Mouse (Mus musculus): ENCODE results near the gene Uggt2. TPM values are rescaled to one million over a fixed set of nuclear protein-coding genes. Genes with fewer than 3 reads are reported as not detected.

Gene Uggt2
- total RNA-seq, 2 experiments from 2014 or later, result 42.1 to 42.5 TPM

DNA sequence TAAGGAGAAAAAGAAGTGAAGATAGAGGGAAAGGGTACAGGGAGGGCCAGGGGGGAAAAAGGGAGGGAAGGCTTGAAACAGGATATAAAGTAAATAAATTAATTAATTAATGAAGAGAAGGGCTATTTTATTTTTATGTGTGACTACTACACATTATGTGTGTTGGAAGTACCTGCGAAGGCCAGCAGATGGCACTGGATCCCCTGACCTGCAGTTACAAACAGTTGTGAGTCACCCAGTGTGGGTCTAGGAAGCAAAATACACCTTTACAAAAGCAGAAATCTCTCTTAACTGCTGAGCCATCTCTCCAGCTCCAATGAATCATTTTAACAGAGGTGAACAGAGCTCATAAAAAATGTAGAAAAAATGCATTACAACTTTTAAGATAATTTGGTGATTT, 59.0 kb downstream of the Uggt2 start:
- peak; percentile 57 for DNase-seq
- intact Hi-C loops (cut with DNase I), result loop anchor here (10.0 kb wide), 1 partner anchor 1025 kb away; no protein-coding TSS in a partner anchor

DNA sequence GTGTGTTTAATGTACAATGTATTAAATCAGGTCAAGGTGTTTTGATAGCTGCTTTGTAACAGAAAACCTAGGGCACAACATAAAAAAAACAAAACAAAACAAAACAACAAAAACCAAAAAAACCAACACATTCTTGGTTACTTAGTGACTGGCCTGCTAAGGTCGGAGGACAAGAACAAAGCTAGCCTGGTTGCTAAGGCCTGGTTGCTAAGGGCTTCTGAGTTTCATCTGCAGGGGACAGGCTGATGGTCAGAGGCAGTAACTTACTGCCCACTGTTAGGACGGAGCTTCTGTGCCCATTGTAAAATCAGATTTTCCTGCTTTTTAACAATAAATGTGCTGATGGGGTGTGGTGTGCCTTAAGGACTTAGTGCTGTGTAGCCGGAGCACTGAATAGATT, 61.5 kb downstream of the Uggt2 start:
- intact Hi-C loops (cut with DNase I), result no loop called here
- DNase-seq, result no peak

DNA sequence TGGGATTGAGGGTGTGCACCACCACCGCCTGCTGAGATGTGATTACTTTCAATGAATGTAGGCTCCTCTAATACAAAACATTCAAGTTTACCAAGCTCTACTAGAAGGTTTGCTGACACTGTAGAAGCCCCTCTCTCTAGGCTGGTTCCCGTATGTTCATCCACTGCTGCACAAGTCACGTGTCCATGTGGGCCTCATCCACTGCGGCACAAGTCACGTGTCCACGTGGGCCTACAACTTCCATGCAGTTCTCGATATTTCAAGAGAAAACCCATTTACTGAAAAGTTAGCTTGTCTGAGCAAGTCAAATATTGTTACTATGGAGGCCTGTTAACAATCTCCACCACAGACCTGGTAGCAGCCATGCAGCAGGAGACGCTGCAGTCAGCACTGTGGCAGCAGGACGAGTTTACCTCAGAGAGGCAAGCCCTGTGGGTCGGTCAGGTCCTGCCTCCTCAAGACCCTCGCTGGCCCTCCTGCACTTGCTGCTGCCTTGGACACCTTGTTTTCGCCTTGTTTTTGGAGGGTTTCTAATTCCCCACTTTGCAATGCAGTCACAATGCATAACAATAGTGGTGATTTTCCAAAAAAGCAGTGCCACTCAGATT, 62.0 kb downstream of the Uggt2 start:
- intact Hi-C loops (cut with DNase I), result no loop called here
- DNase-seq, result no peak

DNA sequence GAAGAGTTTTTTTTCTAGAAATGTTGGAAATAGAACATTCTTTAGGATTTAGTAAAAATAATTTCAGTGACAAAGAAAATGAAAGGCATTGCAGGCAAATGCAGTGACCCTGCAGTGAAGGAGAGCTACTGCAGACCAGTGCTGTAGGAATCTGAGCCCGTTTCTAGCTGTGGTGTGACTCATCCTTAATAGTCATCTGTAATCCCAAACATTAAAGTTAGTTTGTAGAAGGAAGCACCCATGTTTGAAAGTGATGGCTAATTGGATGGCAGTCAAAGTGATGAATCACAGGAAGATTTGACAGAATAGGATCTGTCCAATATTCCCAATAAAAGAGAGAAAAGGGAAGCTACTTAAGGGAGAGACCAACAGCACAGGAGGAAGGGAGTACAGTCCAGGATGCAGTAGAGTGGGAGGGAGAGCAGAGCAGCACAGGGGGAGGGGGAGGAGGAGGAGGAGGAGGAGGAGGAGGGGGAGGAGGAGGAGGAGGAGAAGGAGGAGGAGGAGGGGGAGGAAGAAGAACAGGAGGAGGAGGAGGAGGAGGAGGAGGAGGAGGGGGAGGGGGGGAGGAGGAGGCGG, 71.5 kb downstream of the Uggt2 start:
- no peak for DNase-seq
- intact Hi-C loops (cut with DNase I), result no loop called here

DNA sequence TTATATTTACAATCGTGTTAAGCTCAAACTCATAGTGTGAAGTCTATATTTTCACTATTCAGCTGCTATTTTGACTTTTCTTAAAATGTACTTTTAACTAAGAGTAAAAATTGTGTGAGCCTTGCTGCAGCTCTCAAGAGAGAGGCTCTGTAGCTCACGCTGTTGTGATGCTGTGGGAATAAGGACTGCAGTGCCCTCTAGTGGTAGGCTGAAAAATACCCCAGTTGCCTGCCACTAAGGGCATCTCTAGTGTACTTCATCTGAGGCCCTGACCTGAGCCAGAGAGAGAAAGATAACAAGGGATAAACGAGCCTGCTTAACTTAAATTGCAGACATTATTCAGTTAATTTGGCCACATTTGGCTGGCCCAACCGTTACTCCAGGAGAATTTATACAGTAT, 72.1 kb downstream of the Uggt2 start:
- DNase-seq, result peak; percentile 38
- intact Hi-C loops (cut with DNase I), result no loop called here

DNA sequence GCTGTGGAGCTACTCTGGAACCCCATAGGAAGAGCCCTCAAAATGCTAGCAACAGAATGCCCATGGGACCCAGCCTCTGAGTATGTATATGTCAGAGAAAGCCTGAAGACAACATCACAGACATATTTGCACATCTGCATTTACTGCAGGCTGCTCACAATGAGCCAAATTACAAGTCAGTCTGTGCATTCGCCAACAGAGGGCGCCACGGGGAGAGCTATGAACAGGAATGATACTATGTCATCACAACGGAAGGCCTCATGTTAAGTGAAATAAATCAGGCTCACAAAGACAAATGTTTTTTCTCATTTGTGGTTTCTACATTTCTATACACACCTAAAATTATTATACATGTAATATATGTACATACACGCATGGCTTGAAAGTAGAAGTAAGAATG, 73.3 kb downstream of the Uggt2 start:
- intact Hi-C loops (cut with DNase I), result no loop called here
- DNase-seq, result peak; percentile 21

DNA sequence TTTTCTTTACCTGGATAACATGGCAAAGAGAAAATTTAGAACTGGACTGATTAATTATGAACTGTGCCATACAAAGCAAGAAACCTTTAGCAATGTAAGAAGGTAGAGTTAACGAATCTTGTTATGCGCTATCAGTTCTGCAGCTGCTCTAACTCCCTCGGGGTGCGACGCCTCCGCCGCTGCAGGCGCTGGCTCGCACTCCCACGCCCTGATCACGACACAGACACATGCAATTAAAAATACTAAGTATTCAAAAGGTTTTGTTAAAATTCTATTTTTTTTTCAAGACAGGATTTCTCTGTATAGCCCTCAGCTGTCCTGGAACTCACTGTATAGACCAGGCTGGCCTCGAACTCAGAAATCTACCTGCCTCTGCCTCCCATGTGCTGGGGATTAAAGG, 85.7 kb downstream of the Uggt2 start:
- intact Hi-C loops (cut with DNase I), result no loop called here

DNA sequence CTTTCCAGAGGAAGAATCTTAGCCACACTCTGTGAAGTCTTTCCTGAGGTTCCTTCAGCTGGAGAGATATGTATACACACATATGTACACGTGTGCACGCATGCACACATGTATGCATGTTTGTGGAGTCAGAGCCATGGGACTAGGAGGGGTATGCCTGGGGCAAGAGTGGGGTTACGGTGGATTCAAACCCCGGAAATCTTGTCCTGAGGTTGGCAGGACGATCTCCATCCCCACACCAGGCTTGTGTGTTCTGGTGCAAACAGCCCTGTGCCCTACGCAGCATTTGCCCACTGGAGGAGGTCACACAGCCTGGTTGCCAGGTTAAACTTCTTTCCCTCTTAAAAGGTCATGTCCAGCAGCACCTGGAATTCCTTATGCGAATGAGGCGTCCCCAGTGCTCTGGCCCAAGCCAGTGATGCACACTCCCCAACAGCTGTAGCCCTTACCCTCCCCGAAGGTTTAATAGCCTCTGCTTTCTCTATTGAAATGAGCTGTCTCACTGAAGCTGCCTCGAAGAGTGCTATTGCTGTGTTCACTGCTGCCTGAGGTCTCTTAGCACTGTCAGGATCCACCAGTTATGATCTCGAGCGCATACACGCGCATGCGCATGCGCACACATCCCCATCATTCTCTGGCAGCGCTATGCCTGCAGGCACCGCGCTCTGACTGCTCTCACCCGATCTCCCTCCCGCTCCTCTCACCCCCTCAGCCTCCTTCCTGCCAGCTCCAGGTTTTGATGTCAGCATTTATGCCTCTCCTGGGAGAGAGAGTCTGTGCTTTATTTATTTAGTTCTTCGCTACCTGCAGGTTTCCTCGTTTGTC, 86.4 kb downstream of the Uggt2 start:
- intact Hi-C loops (cut with DNase I), result no loop called here
- DNase-seq, result peak; percentile 78

More for the DNA sequence above, 85.7 kb downstream of the Uggt2 start:
- no peak for DNase-seq

DNA sequence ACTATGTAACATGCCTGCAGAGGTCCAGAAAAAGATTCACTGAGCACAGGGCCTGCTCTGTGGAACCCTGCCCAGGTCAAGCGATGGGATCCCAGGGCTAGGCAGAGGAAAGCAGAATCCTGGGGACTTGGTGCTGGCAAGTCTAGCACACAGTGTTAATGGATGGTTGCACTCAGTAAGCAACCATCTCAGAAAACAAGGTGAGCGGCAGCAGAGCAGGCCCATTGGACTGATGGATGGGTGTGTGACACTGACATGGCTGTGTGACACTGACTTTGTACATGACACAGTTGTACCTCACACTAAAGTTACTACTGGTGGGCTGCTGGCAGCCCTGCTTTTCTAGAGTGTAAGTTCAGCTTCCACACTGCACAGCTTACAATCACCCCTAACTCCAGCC, 89.7 kb downstream of the Uggt2 start:
- intact Hi-C loops (cut with DNase I), result no loop called here
- DNase-seq, result no peak

DNA sequence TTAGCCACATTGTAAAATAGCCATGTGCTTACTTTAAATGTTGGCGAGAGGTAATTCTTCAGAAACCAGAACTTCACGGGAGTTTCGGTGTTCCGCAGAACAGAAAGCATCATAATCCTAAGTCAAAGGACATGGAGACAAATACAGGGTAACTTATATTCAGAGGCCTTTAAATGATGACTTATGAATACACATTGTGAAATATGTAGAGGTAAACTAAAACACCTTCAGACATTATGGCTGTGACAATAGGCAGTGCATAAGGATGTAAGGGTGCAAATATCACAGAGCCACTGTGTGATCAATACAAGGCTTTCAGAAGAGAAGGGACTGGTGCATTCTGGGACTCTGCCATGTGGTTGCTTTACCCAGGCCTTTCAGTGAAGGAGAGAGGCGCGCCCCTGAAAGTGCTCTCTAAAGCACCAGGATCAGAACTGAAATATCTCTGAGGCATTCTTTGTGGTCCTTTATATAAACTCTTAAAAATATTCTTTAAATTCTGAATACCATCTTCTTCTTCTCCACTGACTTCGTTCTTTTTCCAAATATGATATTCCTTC, 91.1 kb downstream of the Uggt2 start:
- intact Hi-C loops (cut with DNase I), result no loop called here
- no peak for DNase-seq

DNA sequence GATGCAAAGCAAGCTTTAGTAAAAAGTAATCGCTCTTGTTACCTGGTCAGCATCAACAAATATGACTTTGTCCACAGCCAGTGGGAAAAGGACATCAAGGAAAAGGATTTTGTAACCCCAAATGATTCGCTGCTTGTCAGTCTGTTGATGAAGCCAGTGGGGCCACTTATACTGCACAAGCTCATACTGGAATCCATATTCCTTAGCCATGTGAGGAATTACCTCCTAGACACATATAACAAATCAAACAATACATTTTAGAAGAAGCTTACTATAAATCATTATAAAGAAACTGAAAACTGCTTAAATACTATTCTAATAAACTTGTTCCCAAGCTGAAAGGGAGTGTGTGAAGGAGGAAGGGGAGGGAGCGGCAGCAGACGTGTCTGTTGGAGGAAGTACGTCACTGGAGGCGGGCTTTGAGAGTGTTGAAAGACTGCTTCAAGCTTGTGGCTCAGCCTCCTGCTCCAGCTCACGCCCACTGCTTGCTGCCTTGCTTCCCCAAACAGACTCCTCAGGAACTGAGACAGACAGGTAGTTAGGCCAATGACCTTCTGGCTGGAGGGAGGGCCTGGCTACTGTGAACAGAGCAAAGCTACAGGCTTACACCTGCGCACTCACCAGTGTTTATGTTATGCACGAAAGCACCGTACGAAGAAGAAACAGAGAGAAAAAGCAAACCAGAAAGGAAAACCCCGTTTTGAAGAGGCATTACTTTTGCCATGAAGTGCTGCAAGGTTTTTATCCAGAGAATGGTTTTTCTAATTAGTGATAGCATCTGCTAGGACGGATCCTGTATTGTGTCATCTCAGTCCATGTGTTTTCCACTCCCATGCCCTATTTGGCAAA, 91.9 kb downstream of the Uggt2 start:
- intact Hi-C loops (cut with DNase I), result no loop called here
- DNase-seq, result peak; percentile 97

DNA sequence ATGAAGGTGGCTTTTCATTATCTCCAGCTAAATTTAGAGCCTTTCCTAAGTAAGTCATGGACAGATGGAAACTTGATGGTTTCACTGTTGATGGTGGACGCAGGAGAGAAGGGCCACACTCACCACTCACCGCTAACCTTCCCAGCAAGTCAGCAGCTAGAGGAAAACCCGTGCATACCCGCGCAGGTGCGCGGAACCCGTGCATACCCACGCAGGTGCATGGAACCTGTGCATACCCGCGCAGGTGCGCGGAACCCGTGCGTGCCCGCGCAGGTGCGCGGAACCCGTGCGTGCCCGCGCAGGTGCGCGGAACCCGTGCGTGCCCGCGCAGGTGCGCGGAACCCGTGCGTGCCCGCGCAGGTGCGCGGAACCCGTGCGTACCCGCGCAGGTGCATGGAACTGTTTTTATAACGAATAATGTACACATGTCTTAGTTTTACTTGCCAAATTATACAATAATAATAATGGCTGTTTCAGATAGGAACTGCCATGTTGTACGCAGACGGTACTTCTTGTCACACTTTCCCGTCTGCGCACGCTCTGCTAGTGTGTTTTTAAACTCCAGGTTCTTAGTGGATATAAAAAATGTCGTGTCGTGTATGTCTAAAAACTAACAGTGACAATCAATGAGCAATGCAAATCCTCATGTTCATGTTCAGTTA, 92.7 kb downstream of the Uggt2 start:
- DNase-seq, result peak; percentile 18
- intact Hi-C loops (cut with DNase I), result no loop called here

DNA sequence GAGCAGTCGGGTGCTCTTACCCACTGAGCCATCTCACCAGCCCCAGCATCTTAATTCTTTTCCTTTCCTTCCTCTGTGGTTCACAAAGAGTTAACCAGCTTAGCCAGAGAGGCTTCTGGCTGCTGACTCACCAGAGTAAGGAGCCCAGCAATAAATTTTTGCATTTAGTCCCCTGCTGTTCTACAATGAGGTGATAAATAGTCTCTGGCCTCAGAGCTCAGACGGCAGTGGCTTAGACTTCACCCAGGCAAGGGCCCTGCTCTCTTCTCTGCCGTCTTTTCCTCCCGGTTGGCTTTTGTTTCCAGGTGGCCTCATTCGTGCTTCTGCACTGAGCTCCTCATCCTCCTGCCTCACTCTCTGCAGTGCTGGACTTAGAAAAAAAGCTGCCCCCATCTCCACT, 93.4 kb downstream of the Uggt2 start:
- intact Hi-C loops (cut with DNase I), result no loop called here
- DNase-seq, result no peak

DNA sequence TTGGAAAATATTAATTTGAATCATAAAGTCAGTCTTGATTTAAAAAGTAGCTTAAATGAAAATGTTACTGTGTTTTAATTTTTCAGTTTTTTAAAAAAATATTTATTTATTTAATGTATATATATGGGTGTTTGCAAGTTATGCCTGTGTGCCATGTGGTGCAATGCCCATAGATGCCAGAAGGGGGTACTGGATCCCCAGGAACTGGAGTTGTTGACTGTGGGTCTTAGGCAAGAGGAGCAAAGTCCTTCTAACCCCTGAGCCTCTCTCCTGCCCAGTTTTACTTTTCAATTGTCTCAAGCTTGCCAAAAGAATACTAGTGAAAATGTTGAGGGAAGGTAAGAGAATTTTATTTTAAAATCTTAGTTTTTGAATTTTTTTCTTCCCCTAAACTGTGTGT, 95.9 kb downstream of the Uggt2 start:
- intact Hi-C loops (cut with DNase I), result no loop called here
- DNase-seq, result no peak

DNA sequence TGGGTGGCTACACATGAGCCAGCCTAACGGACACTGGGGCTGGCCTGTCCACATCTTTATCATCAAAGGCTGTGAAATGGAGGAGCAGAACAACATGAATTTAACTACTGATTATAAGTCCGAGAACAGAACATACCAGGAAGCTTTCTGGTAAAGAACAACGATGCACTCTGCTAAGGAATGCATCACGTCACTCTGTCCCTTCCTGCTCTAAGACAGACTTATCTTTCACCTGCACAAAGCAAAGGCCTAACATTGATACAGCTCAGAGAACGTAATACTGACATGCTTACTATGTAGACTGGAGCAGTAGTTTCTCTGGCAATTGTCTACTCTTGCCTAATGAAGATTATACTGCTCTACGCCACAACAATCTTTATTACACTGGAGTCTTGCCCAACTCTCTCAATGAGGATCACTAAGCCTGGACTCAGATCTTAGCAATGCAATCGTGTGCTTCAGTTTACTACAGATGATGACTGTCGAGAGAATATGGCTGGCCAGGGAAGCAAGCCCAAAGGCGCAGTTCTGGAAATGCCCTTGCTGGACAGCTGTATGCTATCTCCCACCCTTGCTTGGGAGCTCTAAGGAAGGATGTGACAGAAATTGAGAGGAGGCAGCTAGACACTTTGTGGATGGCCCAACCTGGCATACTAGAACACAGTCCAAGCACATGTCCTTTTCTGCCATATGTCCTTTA, 103.9 kb downstream of the Uggt2 start:
- intact Hi-C loops (cut with DNase I), result no loop called here
- no peak for DNase-seq

DNA sequence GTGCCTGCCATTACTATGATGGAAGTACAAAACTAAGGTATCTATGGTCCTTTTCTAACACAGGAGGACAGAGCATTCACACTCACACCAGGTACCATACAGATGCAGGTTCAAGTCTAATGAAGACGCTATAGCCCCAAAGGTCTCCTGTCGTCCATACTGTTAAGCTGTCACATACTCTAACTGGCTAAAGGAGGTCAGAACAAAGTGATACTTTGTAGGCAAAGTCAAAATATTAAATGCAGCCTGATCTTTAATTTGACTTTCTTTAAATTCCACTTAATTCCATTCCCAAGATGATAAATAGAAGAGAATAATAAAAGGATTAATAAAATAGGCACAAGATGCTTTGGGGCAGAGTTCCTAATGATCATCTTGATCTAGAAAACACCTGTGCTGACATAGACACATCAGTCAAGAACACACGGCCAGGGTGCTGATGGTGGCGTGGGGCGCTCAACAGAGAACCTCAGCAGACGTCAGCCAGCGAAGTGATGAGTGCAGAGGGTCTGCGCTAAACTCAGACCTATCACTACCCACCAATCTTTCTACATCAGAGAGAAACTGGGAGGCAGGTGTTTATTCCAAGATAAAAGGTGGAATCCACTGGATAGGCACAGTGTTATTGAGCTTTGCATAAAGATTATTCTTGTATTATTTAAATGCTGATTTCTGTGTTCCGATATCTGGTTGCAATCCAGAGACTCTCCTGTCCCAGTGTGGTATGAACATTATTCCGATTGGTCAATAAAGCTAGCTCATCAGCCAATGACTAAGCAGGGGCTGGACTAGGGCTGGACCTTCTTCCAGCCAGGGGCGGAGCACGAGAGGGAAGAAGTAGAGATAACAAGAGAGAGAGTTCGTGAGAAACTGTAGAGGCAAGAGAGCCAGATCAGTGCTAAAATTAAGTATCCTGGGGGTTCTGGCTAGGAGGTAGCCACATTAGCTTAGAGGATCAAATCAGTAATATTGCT, 111.4 kb downstream of the Uggt2 start:
- intact Hi-C loops (cut with DNase I), result no loop called here
- no peak for DNase-seq

DNA sequence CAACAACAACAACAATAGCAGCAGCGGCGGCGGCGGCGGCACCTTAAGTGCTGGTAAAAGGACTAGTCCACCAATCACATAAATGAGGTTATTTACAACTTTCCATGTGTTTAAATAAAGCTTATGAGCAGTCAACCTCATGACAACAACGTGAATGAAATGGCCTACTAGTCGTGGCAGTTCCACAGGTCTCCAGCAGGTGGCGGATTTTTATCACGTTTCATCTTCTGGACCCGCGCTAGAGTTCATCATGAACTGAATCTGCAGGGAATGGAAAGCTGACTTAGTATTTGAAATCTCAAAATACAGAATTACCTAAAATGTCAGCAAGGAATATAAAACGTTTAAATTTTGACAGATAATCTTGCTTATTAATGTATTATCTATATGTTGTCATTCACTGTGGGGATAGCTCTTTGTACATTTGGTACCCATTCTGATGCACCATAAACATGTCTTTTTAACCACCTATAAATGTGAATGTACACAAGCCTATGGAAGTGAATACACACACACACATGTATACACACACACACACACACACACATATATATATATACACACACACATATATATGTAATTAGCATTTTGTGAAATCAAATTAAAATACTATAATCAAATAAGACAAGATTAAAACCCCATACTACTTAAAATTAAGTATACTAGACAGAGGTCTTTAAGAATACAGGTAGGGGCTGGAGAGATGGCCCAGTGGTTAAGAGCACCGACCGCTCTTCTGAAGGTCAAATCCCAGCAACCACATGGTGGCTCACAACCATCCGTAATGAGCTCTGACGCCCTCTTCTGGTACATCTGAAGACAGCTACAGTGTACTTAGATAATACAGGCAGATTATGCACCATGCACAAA, 112.3 kb downstream of the Uggt2 start:
- intact Hi-C loops (cut with DNase I), result no loop called here
- DNase-seq, result peak; percentile 66

DNA sequence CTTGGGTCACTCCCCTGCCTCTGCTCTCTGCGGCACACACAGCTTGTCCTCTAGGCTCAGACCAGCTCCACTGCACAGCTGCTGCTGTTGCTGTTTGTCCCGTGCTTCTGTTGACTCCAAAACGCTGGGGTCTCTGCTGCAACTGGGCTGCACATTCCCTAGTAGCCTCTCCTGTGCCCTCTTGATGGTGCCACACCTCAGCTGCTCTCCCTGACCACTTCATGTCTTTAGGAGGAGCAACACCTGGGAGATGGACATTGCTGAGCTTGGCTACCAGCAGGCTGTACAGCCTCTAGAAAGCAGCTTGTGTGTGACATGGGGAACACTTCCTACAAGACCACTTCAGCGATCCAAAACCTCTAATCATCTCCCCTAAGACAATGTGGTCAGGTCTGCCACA, 115.1 kb downstream of the Uggt2 start:
- DNase-seq, result no peak
- intact Hi-C loops (cut with DNase I), result no loop called here

All from left cerebral cortex, postnatal 4 days (tissue).